Mouse (Mus musculus) urinary bladder, postnatal 10 days (tissue): ENCODE data around the gene Mapt.

Experiments
- DNase-seq: peaks from one replicate; pipeline ENCODE4 v3.0.0; 2022; ENCODE audit warnings: low spot score

Gene Mapt

GRCm38 (mm10) chr11:104275765-104276164 is 44.6 kb downstream of the Mapt start:
- no peak for DNase-seq

- no peak for DNase-seq
Measured at GRCm38 (mm10) chr11:104278222-104278621, 47.0 kb downstream of the Mapt start.

- no peak for DNase-seq
Measured at GRCm38 (mm10) chr11:104279049-104279448, 47.9 kb downstream of the Mapt start.

- DNase-seq: no peak
Measured at GRCm38 (mm10) chr11:104279538-104279937, 48.3 kb downstream of the Mapt start.

GRCm38 (mm10) chr11:104281501-104281900 is 50.3 kb downstream of the Mapt start:
- DNase-seq: no peak

- no peak for DNase-seq
Measured at GRCm38 (mm10) chr11:104287113-104287512, 55.9 kb downstream of the Mapt start.

- no peak for DNase-seq
Measured at GRCm38 (mm10) chr11:104288835-104289198, 57.6 kb downstream of the Mapt start.

- DNase-seq: no peak
Measured at GRCm38 (mm10) chr11:104289199-104290031, 58.2 kb downstream of the Mapt start.

GRCm38 (mm10) chr11:104292443-104293220 is 61.4 kb downstream of the Mapt start:
- no peak for DNase-seq

- DNase-seq: no peak
Measured at GRCm38 (mm10) chr11:104293241-104293640, 62.1 kb downstream of the Mapt start.

- no peak for DNase-seq
Measured at GRCm38 (mm10) chr11:104295145-104295544, 64.0 kb downstream of the Mapt start.

GRCm38 (mm10) chr11:104295656-104296055 is 64.5 kb downstream of the Mapt start:
- DNase-seq: no peak

- DNase-seq: no peak
Measured at GRCm38 (mm10) chr11:104297671-104298070, 66.5 kb downstream of the Mapt start.

GRCm38 (mm10) chr11:104302628-104303027 is 71.4 kb downstream of the Mapt start:
- no peak for DNase-seq

- no peak for DNase-seq
Measured at GRCm38 (mm10) chr11:104303088-104303960, 72.1 kb downstream of the Mapt start.

GRCm38 (mm10) chr11:104305711-104306110 is 74.5 kb downstream of the Mapt start:
- DNase-seq: no peak

- no peak for DNase-seq
Measured at GRCm38 (mm10) chr11:104306483-104306882, 75.3 kb downstream of the Mapt start.

- no peak for DNase-seq
Measured at GRCm38 (mm10) chr11:104307136-104307535, 75.9 kb downstream of the Mapt start.

GRCm38 (mm10) chr11:104309377-104310225 is 78.4 kb downstream of the Mapt start:
- DNase-seq: no peak

GRCm38 (mm10) chr11:104310226-104310887 is 79.2 kb downstream of the Mapt start:
- DNase-seq: no peak

- no peak for DNase-seq
Measured at GRCm38 (mm10) chr11:104311643-104312042, 80.5 kb downstream of the Mapt start.
